Mouse (Mus musculus) macrophage (primary cell): ENCODE measurements at regions not wholly inside any gene's neighbourhood (a gene's known extent, or its start where the extent isn't known, plus 50 kb on each side); places are given as distances from the start of the nearest gene placed in this dataset.
"Not testable (repeated sequence)": the region's sequence is repeated elsewhere in the genome, so short reads cannot be mapped to it uniquely, and the experiment has no call there.

ENCODE experiments used
- H3K27ac ChIP-seq: fragments of 350-480 bp; formaldehyde crosslinking; 2 replicates; pipeline ENCODE4 v1.9.0; 2021
- H3K36me3 ChIP-seq: fragments of 350-480 bp; formaldehyde crosslinking; 2 replicates; pipeline ENCODE4 v1.9.0; 2021; ENCODE audit errors: inconsistent target
- H3K4me3 ChIP-seq: fragments of 350-480 bp; formaldehyde crosslinking; 2 replicates; pipeline ENCODE4 v1.9.0; 2021; ENCODE audit errors: inconsistent target
- H3K79me2 ChIP-seq: fragments of 350-480 bp; formaldehyde crosslinking; 2 replicates; pipeline ENCODE4 v1.9.0; 2021; ENCODE audit errors: inconsistent target
- WGBS: methylation state at CpG from one replicate; pipeline ENCODE4 v1.1.7; 2026; ENCODE audit warnings: inconsistent platforms; ENCODE audit not compliant: missing documents; 5-methylcytosine and 5-hydroxymethylcytosine counted together

- Histone ChIP-seq H3K36me3 (no peaks in the 10 kb centered on the region), H3K27ac (no peak overlapping the region), H3K4me3 (no peak overlapping the region), H3K79me2 (no peaks in the 10 kb centered on the region)
- 80% methylated on average over 8 of the region's 9 CpGs for WGBS
These were observed 120.5 kb downstream of the Sptssa start for GRCm38 (mm10) chr12:54535556-54536516.

GRCm38 (mm10) chr12:54534910-54535309 is 121.5 kb downstream of the Sptssa start:
- WGBS = 83% methylated on average over 7 of the region's 7 CpGs
- Histone ChIP-seq H3K79me2 (no peaks in the 10 kb centered on the region), H3K36me3 (no peaks in the 10 kb centered on the region), H3K4me3 (no peak overlapping the region), H3K27ac (no peak overlapping the region)

GRCm38 (mm10) chr12:54533134-54533533 is 123.2 kb downstream of the Sptssa start:
- H3K79me2 ChIP-seq = no peaks in the 10 kb centered on the region
- H3K36me3 ChIP-seq = no peaks in the 10 kb centered on the region
- H3K27ac ChIP-seq = no peak overlapping the region
- 78% methylated on average over 5 of the region's 5 CpGs for WGBS
- H3K4me3 ChIP-seq = no peak overlapping the region

GRCm38 (mm10) chr12:54532062-54532461 is 124.3 kb downstream of the Sptssa start:
- no peak overlapping the region for H3K27ac ChIP-seq
- H3K36me3 ChIP-seq = no peaks in the 10 kb centered on the region
- H3K4me3 ChIP-seq = no peak overlapping the region
- H3K79me2 ChIP-seq = no peaks in the 10 kb centered on the region
- WGBS = 91% methylated on average over 8 of the region's 8 CpGs

- no peaks in the 10 kb centered on the region for H3K36me3 ChIP-seq
- H3K27ac ChIP-seq = no peak overlapping the region
- H3K4me3 ChIP-seq = no peak overlapping the region
- no peaks in the 10 kb centered on the region for H3K79me2 ChIP-seq
These were observed 128.3 kb downstream of the Sptssa start for GRCm38 (mm10) chr12:54528046-54528445.

- H3K36me3 ChIP-seq = no peaks in the 10 kb centered on the region
- no peak overlapping the region for H3K4me3 ChIP-seq
- no peak overlapping the region for H3K27ac ChIP-seq
- 51% methylated on average over 2 of the region's 2 CpGs for WGBS
- no peaks in the 10 kb centered on the region for H3K79me2 ChIP-seq
These were observed 128.8 kb downstream of the Sptssa start for GRCm38 (mm10) chr12:54527577-54527976.

- no peaks in the 10 kb centered on the region for H3K79me2 ChIP-seq
- H3K27ac ChIP-seq = no peak overlapping the region
- H3K4me3 ChIP-seq = no peak overlapping the region
- no peaks in the 10 kb centered on the region for H3K36me3 ChIP-seq
- 79% methylated on average over 4 of the region's 4 CpGs for WGBS
These were observed 136.0 kb downstream of the Sptssa start for GRCm38 (mm10) chr12:54520406-54520805.

GRCm38 (mm10) chr12:54519370-54519769 is 137.0 kb downstream of the Sptssa start:
- no peak overlapping the region for H3K27ac ChIP-seq
- no peak overlapping the region for H3K4me3 ChIP-seq
- no peaks in the 10 kb centered on the region for H3K36me3 ChIP-seq
- no peaks in the 10 kb centered on the region for H3K79me2 ChIP-seq
- WGBS = 27% methylated on average over 3 of the region's 3 CpGs

- Histone ChIP-seq H3K79me2 (no peaks in the 10 kb centered on the region), H3K27ac (no peak overlapping the region), H3K36me3 (no peaks in the 10 kb centered on the region), H3K4me3 (no peak overlapping the region)
- WGBS = 96% methylated on average over 2 of the region's 3 CpGs
These were observed 139.1 kb downstream of the Sptssa start for GRCm38 (mm10) chr12:54517265-54517664.

GRCm38 (mm10) chr12:54516463-54516862 is 139.9 kb downstream of the Sptssa start:
- 73% methylated on average over 3 of the region's 3 CpGs for WGBS
- Histone ChIP-seq H3K36me3 (no peaks in the 10 kb centered on the region), H3K79me2 (no peaks in the 10 kb centered on the region), H3K4me3 (no peak overlapping the region), H3K27ac (no peak overlapping the region)

GRCm38 (mm10) chr12:54516039-54516438 is 140.3 kb downstream of the Sptssa start:
- H3K79me2 ChIP-seq, H3K36me3 ChIP-seq, H3K4me3 ChIP-seq, H3K27ac ChIP-seq: not testable (repeated sequence)
- 94% methylated on average over 4 of the region's 4 CpGs for WGBS

- 42% methylated on average over 6 of the region's 6 CpGs for WGBS
- no peak overlapping the region for H3K27ac ChIP-seq
- no peaks in the 10 kb centered on the region for H3K79me2 ChIP-seq
- H3K4me3 ChIP-seq = no peak overlapping the region
- H3K36me3 ChIP-seq = no peaks in the 10 kb centered on the region
These were observed 146.5 kb downstream of the Sptssa start for GRCm38 (mm10) chr12:54509903-54510302.

GRCm38 (mm10) chr12:54502775-54503174 is 153.6 kb downstream of the Sptssa start:
- Histone ChIP-seq H3K36me3 (no peaks in the 10 kb centered on the region), H3K27ac (no peak overlapping the region), H3K4me3 (no peak overlapping the region), H3K79me2 (no peaks in the 10 kb centered on the region)
- WGBS = 91% methylated on average over 7 of the region's 7 CpGs

- H3K4me3 ChIP-seq = no peak overlapping the region
- WGBS = 70% methylated on average over 3 of the region's 3 CpGs
- no peak overlapping the region for H3K27ac ChIP-seq
- H3K36me3 ChIP-seq = no peaks in the 10 kb centered on the region
- no peaks in the 10 kb centered on the region for H3K79me2 ChIP-seq
These were observed 156.4 kb downstream of the Sptssa start for GRCm38 (mm10) chr12:54499963-54500362.

- no peak overlapping the region for H3K27ac ChIP-seq
- no peak overlapping the region for H3K4me3 ChIP-seq
- WGBS = 32% methylated on average over 4 of the region's 4 CpGs
- no peaks in the 10 kb centered on the region for H3K79me2 ChIP-seq
- H3K36me3 ChIP-seq = no peaks in the 10 kb centered on the region
These were observed 160.5 kb downstream of the Sptssa start for GRCm38 (mm10) chr12:54495701-54496374.
